Mouse (Mus musculus): ENCODE results near the gene Zfp672.

Gene Zfp672

GRCm38 (mm10) chr11:58281970-58282496, 48.1 kb downstream of the Zfp672 start:
- no peak for DNase-seq

DNA sequence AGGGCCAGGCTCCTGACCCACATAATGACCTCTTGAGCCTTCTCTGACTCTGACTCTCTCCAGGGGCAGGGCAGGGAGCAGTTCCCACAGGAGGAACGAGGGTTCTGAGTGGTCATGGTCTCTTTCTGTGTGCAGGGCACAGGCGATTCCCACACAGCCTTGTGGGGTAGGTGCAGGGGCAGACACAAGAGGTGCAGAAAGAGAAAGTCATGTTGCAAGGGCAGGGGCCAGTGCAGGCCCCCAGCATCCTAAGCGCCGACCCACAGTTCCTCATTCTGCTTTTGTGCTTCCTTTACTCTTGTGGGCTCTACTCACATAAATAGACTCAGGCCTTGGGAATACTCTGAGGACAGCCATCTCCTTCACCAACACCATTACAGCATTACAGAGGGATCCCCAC, 54.4 kb downstream of the Zfp672 start:
- DNase-seq, result no peak

DNA sequence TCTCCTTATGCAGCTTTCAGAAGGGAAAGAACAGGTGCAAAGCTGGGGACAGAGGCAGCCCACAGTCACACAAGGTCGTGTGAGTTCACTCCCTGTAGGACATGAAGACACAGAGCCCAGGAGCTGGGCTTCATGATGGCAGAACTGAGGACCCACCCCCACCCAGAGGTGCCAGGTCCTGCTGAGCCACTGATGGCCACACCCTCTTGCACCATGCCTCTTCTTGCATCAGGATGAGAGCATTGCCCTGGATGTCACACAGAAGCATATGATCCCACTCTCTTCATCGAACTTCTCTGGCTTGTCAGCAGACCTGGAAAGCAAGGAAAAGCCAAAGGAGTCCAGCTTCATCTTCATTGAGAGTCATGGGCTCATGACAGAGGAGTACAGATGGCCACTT, 55.6 kb downstream of the Zfp672 start, which contains the start of gene 4930438A08Rik:
4930438A08Rik (plus strand) TSS at position 228 of the 400 bp plus-strand sequence.
- no peak for DNase-seq

DNA sequence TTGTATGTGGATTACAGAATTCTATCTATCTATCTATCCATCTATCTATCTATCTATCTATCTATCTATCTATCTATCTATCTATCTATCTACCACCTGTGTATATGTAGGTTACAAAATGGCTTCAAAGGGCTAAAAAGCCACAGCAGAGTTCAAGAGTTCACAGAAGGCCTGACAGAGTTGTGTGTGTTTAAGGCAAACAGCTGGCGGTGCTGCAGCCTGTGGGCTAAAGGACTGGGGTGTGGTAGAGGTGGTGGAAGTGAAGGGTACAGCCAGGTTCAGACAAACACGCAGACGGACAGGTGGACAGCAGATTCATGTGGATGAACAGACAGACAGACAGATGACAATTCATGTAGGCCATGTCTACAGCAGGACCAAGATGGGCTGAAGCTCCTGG, 61.9 kb downstream of the Zfp672 start:
- no peak for DNase-seq
